Mouse (Mus musculus): Measurements from ENCODE around the gene Ece1.

The Ece1 gene

DNA sequence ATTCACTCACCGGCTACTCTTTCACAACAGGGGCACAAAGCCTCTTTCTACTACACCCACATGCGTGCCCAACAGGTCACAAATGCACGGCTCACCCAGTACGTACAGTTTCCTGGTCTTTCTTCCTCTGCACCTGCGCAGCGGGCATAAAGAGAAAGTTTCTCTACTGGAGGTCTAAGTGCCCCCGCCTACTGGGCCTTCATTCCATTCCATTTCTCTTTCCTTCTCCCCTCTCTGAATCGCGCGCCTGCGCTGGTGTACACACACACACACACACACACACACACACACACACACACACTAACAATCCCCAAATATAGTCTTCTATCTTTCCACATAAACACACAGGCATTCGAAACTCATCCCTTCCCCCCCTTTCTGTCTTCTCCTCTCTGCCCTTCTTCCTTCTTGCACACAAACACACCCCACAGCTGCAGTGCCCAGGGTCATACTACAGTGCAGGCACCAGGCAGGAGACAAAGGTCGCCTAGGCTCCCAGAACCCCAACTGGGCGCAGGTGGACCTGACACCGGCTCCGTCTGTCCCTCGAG, 501 bp upstream of the Ece1 start:
- TF ChIP-seq POU5F1 (IDR thresholded peaks at IDR 0.05; ENCODE audit: borderline replicate concordance, low read length) (no peak), NANOG (IDR thresholded peaks at IDR 0.05; ENCODE audit: borderline replicate concordance, low read length) (no peak), CTCF (conservative IDR thresholded peaks at IDR 0.05; ENCODE audit: low read length) (no peak)
- peak overlapping the region; percentile 86 for H3K4me3 ChIP-seq (replicated peaks; ENCODE audit: low read length)
- H3K4me1 ChIP-seq (replicated peaks; ENCODE audit: low read depth, low read length) = peaks cover 51% of the 10 kb centered on the region
- H3K9me3 ChIP-seq (ENCODE audit: low read length) = no peaks in the 10 kb centered on the region
- no peaks in the 10 kb centered on the region for H3K36me3 ChIP-seq (ENCODE audit: insufficient read depth, low read length)
- H3K27me3 ChIP-seq (ENCODE audit: insufficient read depth, low read length) = peaks cover 62% of the 10 kb centered on the region

DNA sequence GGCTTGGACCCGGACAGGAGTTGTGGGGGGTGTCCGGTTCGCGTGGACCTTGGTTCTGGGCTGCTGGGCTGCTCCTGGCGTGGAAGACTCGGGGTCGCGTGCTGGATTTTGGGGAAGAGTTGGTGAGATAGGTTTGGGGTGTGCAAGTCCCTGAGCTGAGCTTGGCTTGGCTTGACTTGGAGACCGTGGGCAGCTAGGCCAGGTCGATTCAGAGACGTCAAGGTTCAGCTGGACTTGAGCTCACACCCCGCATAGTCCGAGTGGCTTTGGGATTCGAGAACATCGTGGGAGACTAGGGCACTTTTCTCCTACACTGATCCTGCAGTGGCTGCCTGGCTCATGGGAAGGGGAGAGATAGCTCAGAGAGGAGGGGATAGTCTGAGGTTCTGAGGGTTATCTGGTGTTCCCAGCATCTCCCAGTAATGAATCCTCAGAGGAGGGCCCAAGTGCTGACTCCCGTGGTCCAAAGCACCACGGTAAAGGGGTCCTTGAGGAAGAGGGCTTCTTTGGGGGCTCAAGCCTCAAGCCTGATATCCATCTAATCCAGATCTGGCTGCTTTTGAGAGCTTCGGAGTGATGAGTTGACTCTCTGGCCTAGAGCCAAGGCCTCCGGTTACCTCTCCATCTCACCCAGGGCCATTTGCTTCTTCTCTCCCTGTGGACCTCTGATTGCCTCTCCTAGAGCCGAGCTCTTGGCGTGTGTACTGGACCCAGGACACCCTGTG, 641 bp downstream of the Ece1 start:
- Histone ChIP-seq H3K27me3 (ENCODE audit: insufficient read depth, low read length) (peaks cover 72% of the 10 kb centered on the region), H3K4me1 (replicated peaks; ENCODE audit: low read depth, low read length) (peaks cover 57% of the 10 kb centered on the region), H3K36me3 (ENCODE audit: insufficient read depth, low read length) (no peaks in the 10 kb centered on the region), H3K9me3 (ENCODE audit: low read length) (no peaks in the 10 kb centered on the region), H3K4me3 (replicated peaks; ENCODE audit: low read length) (peak overlapping the region; percentile 86)
- TF ChIP-seq CTCF (conservative IDR thresholded peaks at IDR 0.05; ENCODE audit: low read length) (no peak), POU5F1 (IDR thresholded peaks at IDR 0.05; ENCODE audit: borderline replicate concordance, low read length) (no peak), NANOG (IDR thresholded peaks at IDR 0.05; ENCODE audit: borderline replicate concordance, low read length) (no peak)

- Histone ChIP-seq H3K9me3 (ENCODE audit: low read length) (no peaks in the 10 kb centered on the region), H3K36me3 (ENCODE audit: insufficient read depth, low read length) (no peaks in the 10 kb centered on the region), H3K4me1 (replicated peaks; ENCODE audit: low read depth, low read length) (peaks cover 70% of the 10 kb centered on the region), H3K27me3 (ENCODE audit: insufficient read depth, low read length) (peaks cover 69% of the 10 kb centered on the region), H3K4me3 (replicated peaks; ENCODE audit: low read length) (no peak overlapping the region)
- TF ChIP-seq POU5F1 (IDR thresholded peaks at IDR 0.05; ENCODE audit: borderline replicate concordance, low read length) = no peak
- TF ChIP-seq CTCF (conservative IDR thresholded peaks at IDR 0.05; ENCODE audit: low read length) = no peak
- no peak for TF ChIP-seq NANOG (IDR thresholded peaks at IDR 0.05; ENCODE audit: borderline replicate concordance, low read length)
Observed at GRCm38 (mm10) chr4:137864031-137864430, 2.0 kb downstream of the Ece1 start.

- no peak for TF ChIP-seq NANOG (IDR thresholded peaks at IDR 0.05; ENCODE audit: borderline replicate concordance, low read length)
- TF ChIP-seq POU5F1 (IDR thresholded peaks at IDR 0.05; ENCODE audit: borderline replicate concordance, low read length) = no peak
- Histone ChIP-seq H3K9me3 (ENCODE audit: low read length) (no peaks in the 10 kb centered on the region), H3K4me3 (replicated peaks; ENCODE audit: low read length) (no peak overlapping the region), H3K4me1 (replicated peaks; ENCODE audit: low read depth, low read length) (peaks cover 77% of the 10 kb centered on the region), H3K36me3 (ENCODE audit: insufficient read depth, low read length) (no peaks in the 10 kb centered on the region), H3K27me3 (ENCODE audit: insufficient read depth, low read length) (peaks cover 64% of the 10 kb centered on the region)
Observed at GRCm38 (mm10) chr4:137864769-137865168, 2.7 kb downstream of the Ece1 start.

GRCm38 (mm10) chr4:137865221-137865641, 3.2 kb downstream of the Ece1 start:
- peaks cover 60% of the 10 kb centered on the region for H3K27me3 ChIP-seq (ENCODE audit: insufficient read depth, low read length)
- TF ChIP-seq NANOG (IDR thresholded peaks at IDR 0.05; ENCODE audit: borderline replicate concordance, low read length) = no peak
- no peaks in the 10 kb centered on the region for H3K9me3 ChIP-seq (ENCODE audit: low read length)
- H3K4me3 ChIP-seq (replicated peaks; ENCODE audit: low read length) = no peak overlapping the region
- H3K36me3 ChIP-seq (ENCODE audit: insufficient read depth, low read length) = no peaks in the 10 kb centered on the region
- peaks cover 82% of the 10 kb centered on the region for H3K4me1 ChIP-seq (replicated peaks; ENCODE audit: low read depth, low read length)

DNA sequence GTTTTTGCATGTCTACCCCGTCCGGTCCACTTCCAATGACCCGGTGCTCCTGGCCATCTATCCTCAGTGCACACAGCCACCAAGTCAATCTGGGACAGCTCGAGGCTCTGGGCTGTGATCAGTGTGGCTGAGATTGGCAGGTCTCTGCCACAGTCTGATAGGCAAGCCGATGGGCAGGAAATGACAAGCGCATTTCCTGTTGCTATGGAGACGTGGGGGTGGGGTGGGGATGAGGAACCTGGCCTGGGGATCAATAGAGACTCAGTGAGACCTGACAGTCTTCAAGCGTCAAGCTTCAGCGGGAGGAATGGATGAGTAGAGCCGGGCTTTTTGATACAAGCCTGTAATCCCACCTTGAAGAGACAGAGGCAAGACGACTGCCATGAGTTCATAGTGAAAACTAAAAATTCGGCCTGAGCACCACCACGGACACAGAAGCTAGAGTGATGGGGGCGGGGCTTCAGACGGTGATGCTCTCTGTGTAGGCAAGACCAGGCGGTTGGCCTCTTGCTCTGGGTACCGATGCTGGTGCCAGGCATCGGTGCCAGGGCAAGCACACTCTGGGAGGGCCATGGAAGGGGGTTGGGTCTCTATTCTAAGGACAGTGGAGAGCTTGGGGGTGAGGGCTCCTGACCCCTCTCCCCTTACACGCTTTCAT, 4.3 kb downstream of the Ece1 start:
- Histone ChIP-seq H3K9me3 (ENCODE audit: low read length) (no peaks in the 10 kb centered on the region), H3K4me3 (replicated peaks; ENCODE audit: low read length) (no peak overlapping the region), H3K4me1 (replicated peaks; ENCODE audit: low read depth, low read length) (peaks cover 87% of the 10 kb centered on the region), H3K27me3 (ENCODE audit: insufficient read depth, low read length) (peaks cover 51% of the 10 kb centered on the region), H3K36me3 (ENCODE audit: insufficient read depth, low read length) (no peaks in the 10 kb centered on the region)
- TF ChIP-seq NANOG (IDR thresholded peaks at IDR 0.05; ENCODE audit: borderline replicate concordance, low read length) (no peak), CTCF (conservative IDR thresholded peaks at IDR 0.05; ENCODE audit: low read length) (no peak), POU5F1 (IDR thresholded peaks at IDR 0.05; ENCODE audit: borderline replicate concordance, low read length) (no peak)

DNA sequence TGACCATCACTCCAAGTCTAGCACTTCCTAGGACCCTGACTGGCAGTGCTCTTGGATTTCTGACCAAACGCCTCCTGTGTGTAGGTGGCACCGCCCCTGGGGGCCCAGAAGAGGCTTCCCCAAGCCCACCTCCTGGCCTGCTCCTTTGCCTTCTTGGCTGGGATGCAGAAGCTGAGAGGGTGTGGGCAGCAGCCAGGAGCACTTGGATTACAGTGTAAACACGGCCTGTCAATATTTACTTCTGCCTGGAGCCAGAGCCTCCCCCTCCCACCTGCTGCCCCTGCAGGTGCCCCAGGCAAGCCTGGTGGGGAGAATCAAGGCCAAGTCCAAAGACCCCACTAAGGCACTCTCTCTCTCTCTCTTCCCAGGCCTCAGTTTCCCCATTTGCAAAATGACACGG, 5.2 kb downstream of the Ece1 start:
- TF ChIP-seq CTCF (conservative IDR thresholded peaks at IDR 0.05; ENCODE audit: low read length) (no peak), POU5F1 (IDR thresholded peaks at IDR 0.05; ENCODE audit: borderline replicate concordance, low read length) (no peak), NANOG (IDR thresholded peaks at IDR 0.05; ENCODE audit: borderline replicate concordance, low read length) (no peak)
- Histone ChIP-seq H3K4me3 (replicated peaks; ENCODE audit: low read length) (0 out of 2 replicates have a peak overlapping the region, but pooled peaks have one; percentile 10), H3K36me3 (ENCODE audit: insufficient read depth, low read length) (no peaks in the 10 kb centered on the region), H3K27me3 (ENCODE audit: insufficient read depth, low read length) (peaks cover 49% of the 10 kb centered on the region), H3K9me3 (ENCODE audit: low read length) (no peaks in the 10 kb centered on the region), H3K4me1 (replicated peaks; ENCODE audit: low read depth, low read length) (peaks cover 91% of the 10 kb centered on the region)

DNA sequence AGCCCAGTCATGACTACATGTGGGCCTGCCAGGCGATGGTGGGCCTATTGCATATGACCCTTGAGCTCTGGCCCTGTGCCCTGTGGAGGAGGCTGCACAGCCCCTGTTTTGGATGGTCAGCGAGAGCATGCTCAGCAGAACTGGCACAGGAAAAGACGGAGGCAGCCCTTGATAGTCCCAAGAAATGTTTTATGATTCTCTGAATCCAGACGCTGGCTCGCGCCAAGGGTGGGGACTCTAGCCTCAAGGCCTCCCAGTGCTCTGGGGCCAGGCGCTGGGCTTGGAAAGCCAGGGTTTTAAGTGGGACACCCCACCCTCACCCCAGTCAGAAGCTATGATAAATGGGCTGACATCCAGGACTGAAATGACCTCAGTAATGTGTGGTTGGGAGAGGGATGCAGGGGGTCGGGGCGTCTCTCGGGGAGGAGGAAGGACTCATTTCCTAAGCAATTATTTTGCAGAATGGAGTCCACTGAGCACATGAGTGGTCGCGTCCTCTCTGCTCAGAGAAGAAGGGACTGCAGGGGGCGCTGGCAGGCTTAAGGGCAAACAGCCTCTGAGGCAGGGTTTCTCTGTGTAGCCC, 5.7 kb downstream of the Ece1 start:
- peaks cover 43% of the 10 kb centered on the region for H3K27me3 ChIP-seq (ENCODE audit: insufficient read depth, low read length)
- no peaks in the 10 kb centered on the region for H3K36me3 ChIP-seq (ENCODE audit: insufficient read depth, low read length)
- no peaks in the 10 kb centered on the region for H3K9me3 ChIP-seq (ENCODE audit: low read length)
- H3K4me1 ChIP-seq (replicated peaks; ENCODE audit: low read depth, low read length) = peaks cover 91% of the 10 kb centered on the region
- H3K4me3 ChIP-seq (replicated peaks; ENCODE audit: low read length) = 0 out of 2 replicates have a peak overlapping the region, but pooled peaks have one; percentile 10
- TF ChIP-seq CTCF (conservative IDR thresholded peaks at IDR 0.05; ENCODE audit: low read length) (peak; percentile 18; the same call in 1 of the 2 replicates), POU5F1 (IDR thresholded peaks at IDR 0.05; ENCODE audit: borderline replicate concordance, low read length) (no peak), NANOG (IDR thresholded peaks at IDR 0.05; ENCODE audit: borderline replicate concordance, low read length) (peak; percentile 25; the same call in 1 of the 2 replicates)
